Mouse (Mus musculus) Patski (cell line): ENCODE results near the gene Cdcp1. TPM values are rescaled to one million over a fixed set of nuclear protein-coding genes. Genes with fewer than 3 reads are reported as not detected.
A peak's percentile ranks its signal among the peaks of the same experiment; 100 is the strongest.

Source experiments
- ATAC-seq: fragments of 100-300 bp; one replicate; pipeline ENCODE4 v1.8.0; 2021
- CTCF ChIA-PET: fragments of 350-600 bp; sonication (Branson Sonifier 250); formaldehyde crosslinking; loops from one replicate; lab custom pipeline; 2022; ENCODE audit warnings: inconsistent platforms; lab: Charles Lee
- POLR2A ChIA-PET: fragments of 350-600 bp; sonication (Branson Sonifier 250); formaldehyde crosslinking; loops from one replicate; lab custom pipeline; 2022; ENCODE audit warnings: antibody characterized with exemption, inconsistent platforms; lab: Charles Lee
- DNase-seq: peaks from one replicate; pipeline ENCODE4 v3.0.0-alpha.2; 2011; ENCODE audit warnings: low read depth, low spot score
- H3K27me3 ChIP-seq: fragments of 371-371 bp; one replicate; pipeline ENCODE4 v1.5.1; 2021
- CTCF ChIP-seq: fragments of 100-300 bp; IDR thresholded peaks from one replicate; pipeline ENCODE4 v1.5.1; 2021
- in situ Hi-C: fragments of 300-500 bp; cut with MboI; formaldehyde crosslinking; loops from 3 replicates; pipeline ENCODE4 v1.11.1; 2018; ENCODE audit warnings: low pct_unique_long_range_greater_than_20kb, mixed read lengths
- polyA plus RNA-seq: library from polyadenylated mRNA; unstranded; gene quantifications from one replicate; pipeline ENCODE4 v1.2.3, GENCODE M21; 2021

The Cdcp1 gene
- polyA plus RNA-seq, 1 experiment from 2014 or later = not detected

- in situ Hi-C loops = no loop called here
- ChIA-PET CTCF (no interaction called here), POLR2A (interaction anchor here (0.6 kb wide), 1 partner anchor 25 kb away, joined by 3 read pairs; no protein-coding TSS in a partner anchor)
- no peaks in the 10 kb centered on the region for H3K27me3 ChIP-seq
- no peak for TF ChIP-seq CTCF
- DNase-seq = no peak
- no peak for ATAC-seq
Measured at GRCm38 (mm10) chr9:123138891-123139474, 76.9 kb downstream of the Cdcp1 start.

GRCm38 (mm10) chr9:123136953-123137682, 78.7 kb downstream of the Cdcp1 start:
- no peaks in the 10 kb centered on the region for H3K27me3 ChIP-seq
- ChIA-PET CTCF (no interaction called here), POLR2A (no interaction called here)
- DNase-seq = no peak
- in situ Hi-C loops = no loop called here
- TF ChIP-seq CTCF = no peak
- ATAC-seq = peak; percentile 54

- in situ Hi-C loops = no loop called here
- no peak for TF ChIP-seq CTCF
- no peaks in the 10 kb centered on the region for H3K27me3 ChIP-seq
- ChIA-PET POLR2A (no interaction called here), CTCF (interaction anchor here (3.1 kb wide), 1 partner anchor 9 kb away, joined by 15 read pairs; no protein-coding TSS in a partner anchor)
- ATAC-seq (no peak), DNase-seq (no peak)
Measured at GRCm38 (mm10) chr9:123132994-123133393, 82.8 kb downstream of the Cdcp1 start.

GRCm38 (mm10) chr9:123127663-123128062, 88.2 kb downstream of the Cdcp1 start:
- ChIA-PET POLR2A (no interaction called here), CTCF (interaction anchor here (1.1 kb wide), 1 partner anchor 10 kb away, joined by 4 read pairs; no protein-coding TSS in a partner anchor)
- TF ChIP-seq CTCF = no peak
- DNase-seq (no peak), ATAC-seq (no peak)
- in situ Hi-C loops = loop anchor here (10.0 kb wide), 1 partner anchor 393 kb away; no protein-coding TSS in a partner anchor
- no peaks in the 10 kb centered on the region for H3K27me3 ChIP-seq

GRCm38 (mm10) chr9:123124413-123124981, 91.3 kb downstream of the Cdcp1 start:
- H3K27me3 ChIP-seq = no peaks in the 10 kb centered on the region
- in situ Hi-C loops = loop anchor here (10.0 kb wide), 1 partner anchor 390 kb away; no protein-coding TSS in a partner anchor
- ChIA-PET CTCF (interaction anchor here (3.1 kb wide), 1 partner anchor 8 kb away, joined by 15 read pairs; no protein-coding TSS in a partner anchor), POLR2A (interaction anchor here (1.2 kb wide), 1 partner anchor 17 kb away, joined by 3 read pairs; no protein-coding TSS in a partner anchor)
- no peak for TF ChIP-seq CTCF
- DNase-seq (no peak), ATAC-seq (no peak)

- no peak for ATAC-seq
Measured at GRCm38 (mm10) chr9:123123571-123124412, 92.0 kb downstream of the Cdcp1 start.

GRCm38 (mm10) chr9:123123017-123123416, 92.8 kb downstream of the Cdcp1 start:
- ATAC-seq (no peak), DNase-seq (no peak)
- POLR2A ChIA-PET = no interaction called here
- in situ Hi-C loops = loop anchor here (10.0 kb wide), 1 partner anchor 388 kb away; no protein-coding TSS in a partner anchor
- no peaks in the 10 kb centered on the region for H3K27me3 ChIP-seq
- CTCF ChIA-PET = interaction anchor here (0.9 to 3.1 kb wide), 9 partner anchors 8 to 130 kb away, joined by 3 to 15 read pairs (median 4); partner anchors contain the start of gene Clec3b
- TF ChIP-seq CTCF = no peak

More at GRCm38 (mm10) chr9:123123571-123124412, 92.0 kb downstream of the Cdcp1 start:
- DNase-seq = no peak
- peak; percentile 88 for TF ChIP-seq CTCF
- in situ Hi-C loops = loop anchor here (10.0 kb wide), 1 partner anchor 389 kb away; no protein-coding TSS in a partner anchor
- ChIA-PET CTCF (interaction anchor here (0.9 to 3.1 kb wide), 9 partner anchors 8 to 129 kb away, joined by 3 to 15 read pairs (median 4); partner anchors contain the start of gene Clec3b), POLR2A (interaction anchor here (0.5 to 1.2 kb wide), 2 partner anchors 18 to 176 kb away, joined by 3 read pairs; no protein-coding TSS in a partner anchor)
- no peaks in the 10 kb centered on the region for H3K27me3 ChIP-seq

Other genes with a start within 250 kb of the Cdcp1 start
- 8.2 TPM for gene Tmem42, start 194.7 kb downstream of the Cdcp1 start, polyA plus RNA-seq
- 0.74 TPM for gene Tgm4, start 181.3 kb downstream of the Cdcp1 start, polyA plus RNA-seq
- 48.3 TPM for gene Zdhhc3, start 102.8 kb downstream of the Cdcp1 start, polyA plus RNA-seq
- 53.2 TPM for gene Exosc7, start 102.8 kb downstream of the Cdcp1 start, polyA plus RNA-seq
- not detected for gene Clec3b, start 65.1 kb downstream of the Cdcp1 start, polyA plus RNA-seq
- 5.1 TPM for gene Tmem158, start 44.7 kb upstream of the Cdcp1 start, polyA plus RNA-seq
- gene Lars2, start 150.9 kb upstream of the Cdcp1 start, polyA plus RNA-seq = 679 TPM